Mouse (Mus musculus): ENCODE results near the gene Kif21a. TPM values are rescaled to one million over a fixed set of nuclear protein-coding genes. Genes with fewer than 3 reads are reported as not detected.

The Kif21a gene
- polyA plus RNA-seq, 1 experiment from 2014 or later: 72.2 TPM

DNA sequence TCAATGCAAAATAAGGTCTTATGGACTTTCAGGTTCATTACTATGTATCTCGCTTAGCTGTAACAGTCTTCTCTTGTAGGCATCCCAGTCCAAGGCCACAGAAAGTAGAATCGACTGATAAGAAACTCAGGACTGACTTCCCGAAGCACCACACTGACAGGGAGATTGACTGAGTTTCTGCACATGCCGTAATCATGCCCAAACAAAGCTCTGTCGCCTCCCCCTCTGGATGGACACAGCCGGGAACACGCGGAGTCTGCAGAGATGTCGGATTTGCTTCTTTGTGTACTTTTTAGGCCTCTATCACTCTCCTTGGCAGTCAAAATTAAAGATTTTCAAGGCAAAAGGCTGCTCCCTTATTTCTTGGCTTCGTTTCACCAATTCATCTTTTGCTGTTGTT lies 20.8 kb downstream of the Kif21a start:
- ATAC-seq (ENCODE audit: low FRiP score, low TSS enrichment): no peak
- Histone ChIP-seq H3K27me3 (ENCODE audit: control insufficient read depth, insufficient read depth, low read length) (no peaks in the 10 kb centered on the region), H3K4me3 (replicated peaks; ENCODE audit: low read depth, low read length) (no peak overlapping the region), H3K27ac (replicated peaks; ENCODE audit: low read depth, low read length) (peak overlapping the region; percentile 45; the same call in 1 of the 2 replicates), H3K4me2 (ENCODE audit: low read length) (no peak overlapping the region), H3K4me1 (ENCODE audit: control insufficient read depth, insufficient read depth, low read length) (peaks cover 13% of the 10 kb centered on the region; the same call in 1 of the 2 replicates), H3K9ac (replicated peaks; ENCODE audit: low read length) (no peak overlapping the region), H3K36me3 (ENCODE audit: control insufficient read depth, insufficient read depth, low read length) (0 out of 2 replicates have a peak, but pooled peaks cover 3% of the 10 kb centered on the region), H3K9me3 (ENCODE audit: control insufficient read depth, low read length) (no peaks in the 10 kb centered on the region)
- WGBS: 90% methylated on average over 10 of the region's 10 CpGs
- DNase-seq: no peak

- peak overlapping the region; percentile 45; the same call in 1 of the 2 replicates for H3K27ac ChIP-seq (replicated peaks; ENCODE audit: low read depth, low read length)
- H3K9me3 ChIP-seq (ENCODE audit: control insufficient read depth, low read length): no peaks in the 10 kb centered on the region
- peaks cover 8% of the 10 kb centered on the region; the same call in 1 of the 2 replicates for H3K4me1 ChIP-seq (ENCODE audit: control insufficient read depth, insufficient read depth, low read length)
- no peak overlapping the region for H3K4me2 ChIP-seq (ENCODE audit: low read length)
- H3K9ac ChIP-seq (replicated peaks; ENCODE audit: low read length): no peak overlapping the region
- H3K36me3 ChIP-seq (ENCODE audit: control insufficient read depth, insufficient read depth, low read length): 0 out of 2 replicates have a peak, but pooled peaks cover 3% of the 10 kb centered on the region
- WGBS: 80% methylated on average over 10 of the region's 10 CpGs
- ATAC-seq (ENCODE audit: low FRiP score, low TSS enrichment) (no peak), DNase-seq (no peak)
- no peak overlapping the region for H3K4me3 ChIP-seq (replicated peaks; ENCODE audit: low read depth, low read length)
- H3K27me3 ChIP-seq (ENCODE audit: control insufficient read depth, insufficient read depth, low read length): no peaks in the 10 kb centered on the region
Measured at GRCm38 (mm10) chr15:91028494-91028893, 21.3 kb downstream of the Kif21a start.

DNA sequence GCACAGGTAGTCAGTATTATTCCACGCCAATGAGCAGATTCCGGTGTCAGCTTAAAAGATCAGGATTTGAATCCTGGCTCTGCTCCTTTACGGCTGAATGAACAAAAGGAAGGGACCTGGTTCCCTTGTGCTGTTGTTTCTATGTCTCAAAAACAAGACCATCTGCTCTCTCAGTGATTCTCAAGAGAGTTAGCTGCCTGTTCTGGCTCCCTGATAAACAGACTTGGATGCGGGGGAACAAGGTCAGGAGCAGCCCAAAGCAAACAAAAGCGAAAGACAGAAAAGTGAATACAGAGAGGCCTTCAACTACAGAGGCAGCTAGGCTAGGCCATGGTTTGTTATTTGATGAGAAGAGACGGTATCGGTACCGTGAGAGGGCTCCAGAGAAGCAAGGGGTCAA lies 27.5 kb downstream of the Kif21a start:
- Histone ChIP-seq H3K36me3 (ENCODE audit: control insufficient read depth, insufficient read depth, low read length) (no peaks in the 10 kb centered on the region), H3K9ac (replicated peaks; ENCODE audit: low read length) (no peak overlapping the region), H3K9me3 (ENCODE audit: control insufficient read depth, low read length) (no peaks in the 10 kb centered on the region), H3K4me2 (ENCODE audit: low read length) (no peak overlapping the region), H3K4me1 (ENCODE audit: control insufficient read depth, insufficient read depth, low read length) (peaks cover 37% of the 10 kb centered on the region), H3K4me3 (replicated peaks; ENCODE audit: low read depth, low read length) (no peak overlapping the region), H3K27me3 (ENCODE audit: control insufficient read depth, insufficient read depth, low read length) (no peaks in the 10 kb centered on the region), H3K27ac (replicated peaks; ENCODE audit: low read depth, low read length) (peak overlapping the region; percentile 45)
- no peak for DNase-seq
- 45% methylated on average over 8 of the region's 8 CpGs for WGBS
- no peak for ATAC-seq (ENCODE audit: low FRiP score, low TSS enrichment)

DNA sequence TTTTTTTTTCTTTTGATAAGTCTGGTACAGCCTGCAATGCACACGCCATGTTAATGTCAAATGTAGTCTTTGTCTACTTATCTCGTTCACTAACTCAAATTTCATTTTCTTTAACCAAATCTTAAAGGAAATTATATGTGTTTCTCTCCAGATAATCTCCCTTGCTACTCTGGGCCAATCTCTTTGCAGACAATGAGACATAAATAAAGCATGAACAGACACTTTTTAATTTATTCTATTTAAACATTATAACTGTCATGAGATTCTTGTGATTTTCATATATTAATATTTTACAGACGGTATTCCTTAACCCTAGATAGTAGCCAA lies 30.9 kb downstream of the Kif21a start:
- no peaks in the 10 kb centered on the region for H3K27me3 ChIP-seq (ENCODE audit: control insufficient read depth, insufficient read depth, low read length)
- ATAC-seq (ENCODE audit: low FRiP score, low TSS enrichment) (no peak), DNase-seq (no peak)
- H3K4me1 ChIP-seq (ENCODE audit: control insufficient read depth, insufficient read depth, low read length): peaks cover 54% of the 10 kb centered on the region
- H3K4me3 ChIP-seq (replicated peaks; ENCODE audit: low read depth, low read length): no peak overlapping the region
- H3K27ac ChIP-seq (replicated peaks; ENCODE audit: low read depth, low read length): peak overlapping the region; percentile 98
- H3K4me2 ChIP-seq (ENCODE audit: low read length): peak overlapping the region; percentile 59; the same call in 1 of the 2 replicates
- no peaks in the 10 kb centered on the region for H3K36me3 ChIP-seq (ENCODE audit: control insufficient read depth, insufficient read depth, low read length)
- no peaks in the 10 kb centered on the region for H3K9me3 ChIP-seq (ENCODE audit: control insufficient read depth, low read length)
- WGBS: 2% methylated on average over 3 of the region's 3 CpGs
- no peak overlapping the region for H3K9ac ChIP-seq (replicated peaks; ENCODE audit: low read length)

DNA sequence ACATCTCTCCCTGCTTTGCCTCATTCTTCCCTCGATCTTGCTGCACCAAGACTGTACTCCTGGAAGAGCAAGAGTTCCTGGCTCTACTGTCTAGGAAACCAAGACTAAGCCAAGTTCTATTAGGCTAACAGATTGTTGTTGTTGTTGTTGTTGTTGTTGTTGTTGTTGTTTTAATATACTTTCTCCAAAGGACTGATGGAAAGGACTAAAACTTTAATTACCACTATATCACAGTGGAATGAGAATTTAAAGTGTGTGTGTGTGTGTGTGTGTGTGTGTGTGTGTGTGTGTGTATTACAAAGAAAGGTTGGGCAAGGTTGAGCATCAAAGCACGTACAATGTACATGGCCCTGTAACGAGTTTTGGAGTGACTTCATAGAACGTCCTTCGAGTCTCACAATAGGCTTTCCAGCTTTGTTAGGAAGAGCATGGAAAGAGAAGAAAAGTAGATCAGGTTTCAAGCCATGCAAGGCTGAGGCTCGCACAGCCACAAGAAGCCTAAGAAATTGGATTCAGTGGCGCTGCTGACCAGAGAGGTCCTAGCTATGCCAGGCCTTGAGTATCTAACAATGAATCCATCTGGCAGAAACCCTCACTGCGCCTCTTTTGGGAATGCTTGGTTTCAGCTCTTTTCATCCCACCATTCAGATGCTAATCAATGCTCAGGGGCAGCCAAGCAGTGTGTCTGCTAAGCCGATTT lies 31.4 kb downstream of the Kif21a start:
- Histone ChIP-seq H3K4me1 (ENCODE audit: control insufficient read depth, insufficient read depth, low read length) (peaks cover 58% of the 10 kb centered on the region), H3K27me3 (ENCODE audit: control insufficient read depth, insufficient read depth, low read length) (no peaks in the 10 kb centered on the region), H3K9ac (replicated peaks; ENCODE audit: low read length) (no peak overlapping the region), H3K36me3 (ENCODE audit: control insufficient read depth, insufficient read depth, low read length) (no peaks in the 10 kb centered on the region), H3K9me3 (ENCODE audit: control insufficient read depth, low read length) (no peaks in the 10 kb centered on the region), H3K4me2 (ENCODE audit: low read length) (peak overlapping the region; percentile 59), H3K4me3 (replicated peaks; ENCODE audit: low read depth, low read length) (no peak overlapping the region), H3K27ac (replicated peaks; ENCODE audit: low read depth, low read length) (peak overlapping the region; percentile 98)
- WGBS: 2% methylated on average over 9 of the region's 9 CpGs
- ATAC-seq (ENCODE audit: low FRiP score, low TSS enrichment): peak; percentile 71
- DNase-seq: peak; percentile 88

- H3K4me2 ChIP-seq (ENCODE audit: low read length): peak overlapping the region; percentile 59
- no peaks in the 10 kb centered on the region for H3K9me3 ChIP-seq (ENCODE audit: control insufficient read depth, low read length)
- peaks cover 62% of the 10 kb centered on the region for H3K4me1 ChIP-seq (ENCODE audit: control insufficient read depth, insufficient read depth, low read length)
- DNase-seq: peak; percentile 82
- ATAC-seq (ENCODE audit: low FRiP score, low TSS enrichment): peak; percentile 68
- 1% methylated on average over 23 of the region's 23 CpGs for WGBS
- H3K27ac ChIP-seq (replicated peaks; ENCODE audit: low read depth, low read length): peak overlapping the region; percentile 98
- no peaks in the 10 kb centered on the region for H3K27me3 ChIP-seq (ENCODE audit: control insufficient read depth, insufficient read depth, low read length)
- H3K9ac ChIP-seq (replicated peaks; ENCODE audit: low read length): peak overlapping the region; percentile 70
- peak overlapping the region; percentile 18 for H3K4me3 ChIP-seq (replicated peaks; ENCODE audit: low read depth, low read length)
- H3K36me3 ChIP-seq (ENCODE audit: control insufficient read depth, insufficient read depth, low read length): no peaks in the 10 kb centered on the region
Measured at GRCm38 (mm10) chr15:91017261-91018160, 32.2 kb downstream of the Kif21a start.

DNA sequence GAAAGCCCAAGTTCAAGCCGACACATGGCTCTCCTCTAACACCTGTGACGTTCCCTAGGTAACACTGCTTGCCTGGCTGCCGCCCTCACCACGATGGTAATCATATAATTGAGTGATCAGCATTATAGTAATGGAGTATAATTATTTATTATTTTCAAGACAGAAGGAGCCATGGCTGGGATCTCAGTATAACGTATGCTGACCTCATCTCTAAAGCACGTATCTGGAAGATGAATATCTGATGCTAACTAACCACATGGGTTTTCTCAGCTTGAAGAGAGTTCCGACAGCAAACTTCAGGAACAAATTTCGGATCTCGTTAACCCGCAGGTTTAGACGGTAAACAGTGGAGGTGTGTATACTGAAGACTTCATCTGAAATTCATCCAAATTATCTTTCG lies 33.4 kb downstream of the Kif21a start:
- WGBS: 27% methylated on average over 12 of the region's 12 CpGs
- no peaks in the 10 kb centered on the region for H3K9me3 ChIP-seq (ENCODE audit: control insufficient read depth, low read length)
- peak overlapping the region; percentile 59 for H3K4me2 ChIP-seq (ENCODE audit: low read length)
- H3K4me1 ChIP-seq (ENCODE audit: control insufficient read depth, insufficient read depth, low read length): peaks cover 70% of the 10 kb centered on the region
- DNase-seq (no peak), ATAC-seq (ENCODE audit: low FRiP score, low TSS enrichment) (no peak)
- H3K27ac ChIP-seq (replicated peaks; ENCODE audit: low read depth, low read length): peak overlapping the region; percentile 46
- H3K9ac ChIP-seq (replicated peaks; ENCODE audit: low read length): no peak overlapping the region
- no peaks in the 10 kb centered on the region for H3K27me3 ChIP-seq (ENCODE audit: control insufficient read depth, insufficient read depth, low read length)
- no peaks in the 10 kb centered on the region for H3K36me3 ChIP-seq (ENCODE audit: control insufficient read depth, insufficient read depth, low read length)
- no peak overlapping the region for H3K4me3 ChIP-seq (replicated peaks; ENCODE audit: low read depth, low read length)

GRCm38 (mm10) chr15:91012793-91013580 lies 36.8 kb downstream of the Kif21a start:
- DNase-seq: peak; percentile 79
- 0 out of 2 replicates have a peak overlapping the region, but pooled peaks have one; percentile 9 for H3K4me2 ChIP-seq (ENCODE audit: low read length)
- H3K4me1 ChIP-seq (ENCODE audit: control insufficient read depth, insufficient read depth, low read length): peaks cover 70% of the 10 kb centered on the region
- H3K27me3 ChIP-seq (ENCODE audit: control insufficient read depth, insufficient read depth, low read length): no peaks in the 10 kb centered on the region
- no peaks in the 10 kb centered on the region for H3K9me3 ChIP-seq (ENCODE audit: control insufficient read depth, low read length)
- H3K36me3 ChIP-seq (ENCODE audit: control insufficient read depth, insufficient read depth, low read length): no peaks in the 10 kb centered on the region
- no peak overlapping the region for H3K9ac ChIP-seq (replicated peaks; ENCODE audit: low read length)
- peak; percentile 61 for ATAC-seq (ENCODE audit: low FRiP score, low TSS enrichment)
- peak overlapping the region; percentile 75 for H3K27ac ChIP-seq (replicated peaks; ENCODE audit: low read depth, low read length)
- H3K4me3 ChIP-seq (replicated peaks; ENCODE audit: low read depth, low read length): no peak overlapping the region
- WGBS: 4% methylated on average over 6 of the region's 6 CpGs
